Mouse (Mus musculus) megakaryocyte, embryonic 14.5 days (primary cell): Measurements from ENCODE around the gene Igf2r.

ENCODE experiments used
- FLI1 ChIP-seq: IDR thresholded peaks from 2 replicates; pipeline ENCODE4 v1.6.1; 2012; ENCODE audit warnings: low read length, inconsistent platforms, mixed read lengths
- GATA1 ChIP-seq: IDR thresholded peaks from 3 replicates; pipeline ENCODE4 v1.6.1; 2012; ENCODE audit warnings: mixed read lengths, low read length, inconsistent platforms, borderline replicate concordance

DNA sequence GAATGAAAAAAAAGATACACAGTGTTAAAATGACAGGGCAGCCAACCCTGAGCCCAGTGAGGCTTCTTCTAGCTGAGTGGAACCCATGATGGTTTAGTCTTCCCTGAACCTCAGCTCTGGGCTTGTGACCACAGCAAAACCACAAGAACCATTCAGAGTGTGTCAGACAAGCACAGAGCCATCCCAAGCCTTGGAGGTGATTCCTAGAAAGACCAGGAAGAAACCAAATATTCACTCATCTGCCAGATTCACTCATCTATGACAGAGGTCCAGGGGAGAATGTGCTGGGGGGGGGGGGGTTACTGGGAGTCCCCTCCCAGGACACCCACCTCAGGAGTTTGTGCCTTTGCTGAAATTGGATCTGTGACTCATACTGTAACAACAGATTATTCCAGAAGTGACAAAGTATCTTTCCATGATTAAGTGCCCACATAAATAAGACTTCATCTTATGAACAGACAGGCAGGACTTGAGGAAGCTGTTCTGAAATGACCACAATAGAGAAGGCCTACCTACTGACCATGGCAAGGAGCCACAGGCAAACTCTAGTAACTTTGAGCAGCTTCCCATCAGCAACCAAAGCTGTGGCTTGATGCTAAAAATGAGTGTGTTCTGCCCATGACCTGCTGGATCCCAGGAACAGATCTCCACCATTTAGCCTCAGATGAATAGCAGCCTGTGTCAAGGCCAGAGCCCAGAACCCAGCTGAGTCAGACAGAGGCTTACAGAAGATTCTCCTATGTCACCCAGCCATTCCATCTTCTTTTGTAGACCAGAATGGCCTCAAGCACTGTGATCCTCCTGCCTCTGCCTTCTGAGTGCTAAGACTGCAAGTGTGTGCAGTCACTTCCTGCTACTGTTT lies 35.4 kb upstream of the Igf2r start:
- TF ChIP-seq FLI1 (no peak), GATA1 (no peak)
